Mouse (Mus musculus) G1E (cell line): ENCODE data around the gene Lrrfip1. TPM values are rescaled to one million over a fixed set of nuclear protein-coding genes. Genes with fewer than 3 reads are reported as not detected.

ENCODE experiments used
- ATAC-seq: 2 replicates; pipeline ENCODE4 v1.8.0; 2016; ENCODE audit warnings: mild to moderate bottlenecking; ENCODE audit not compliant: insufficient number of reproducible peaks, poor library complexity, low FRiP score, severe bottlenecking; ENCODE audit errors: extremely low read depth
- DNase-seq: peaks from one replicate; pipeline ENCODE4 v3.0.0; 2012; ENCODE audit warnings: low spot score
- H3K27me3 ChIP-seq: 2 replicates; pipeline ENCODE4 v1.6.1; 2012; ENCODE audit warnings: mild to moderate bottlenecking, low read length, inconsistent platforms; ENCODE audit not compliant: insufficient read depth
- H3K36me3 ChIP-seq: replicated peaks from 2 replicates; pipeline ENCODE3; 2012; ENCODE audit warnings: mild to moderate bottlenecking, inconsistent platforms
- H3K4me1 ChIP-seq: 2 replicates; pipeline ENCODE4 v1.6.1; 2012; ENCODE audit warnings: low read depth, low read length, inconsistent platforms, mixed read lengths; ENCODE audit not compliant: insufficient read depth
- H3K4me3 ChIP-seq: 2 replicates; pipeline ENCODE4 v1.5.1; 2012; ENCODE audit warnings: low read depth, mild to moderate bottlenecking, inconsistent platforms, low read length, moderate library complexity, mixed read lengths
- H3K9me3 ChIP-seq: replicated peaks from 2 replicates; pipeline ENCODE4 v1.6.1; 2012; ENCODE audit warnings: inconsistent platforms
- CTCF ChIP-seq: IDR thresholded peaks from 2 replicates; pipeline ENCODE4 v1.5.1; 2012; ENCODE audit warnings: low read depth, low read length, inconsistent platforms, mixed read lengths
- GATA1 ChIP-seq: IDR thresholded peaks from 2 replicates; pipeline ENCODE4 v1.6.1; 2012; ENCODE audit warnings: borderline replicate concordance, low read length, inconsistent platforms, mixed read lengths
- GATA2 ChIP-seq: IDR thresholded peaks from 2 replicates; pipeline ENCODE4 v1.6.1; 2012; ENCODE audit warnings: low read depth, low read length, inconsistent platforms, borderline replicate concordance
- POLR2AphosphoS5 ChIP-seq: IDR thresholded peaks from 2 replicates; pipeline ENCODE4 v1.6.1; 2012; ENCODE audit warnings: low read depth, low read length, inconsistent platforms; ENCODE audit not compliant: insufficient replicate concordance
- TAL1 ChIP-seq: conservative IDR thresholded peaks from 2 replicates; pipeline ENCODE4 v1.6.1; 2012; ENCODE audit warnings: low read depth, low read length, inconsistent platforms, mixed read lengths
- polyA plus RNA-seq: library from polyadenylated mRNA; stranded (reverse); fragments of >175 nt; gene quantifications from 2 replicates; pipeline ENCODE4 v1.2.3, GENCODE M21; 2012
- total RNA-seq, 2 experiments: library from RNA; stranded (forward) in 1 of 2; stranded (reverse) in 1 of 2; fragments of 200-1000 nt in 1 of 2; fragments of >200 nt in 1 of 2; fragmentation: Nextera tagmentation in 1 of 2; gene quantifications; 2 replicates each; pipeline ENCODE4 v1.2.3; 2014 to 2017

Gene Lrrfip1
- total and polyA plus RNA-seq, 3 experiments, result 0.22 TPM; not detected in 2

GRCm38 (mm10) chr1:91053218-91054073 is 54.9 kb downstream of the Lrrfip1 start:
- ATAC-seq (no peak), DNase-seq (no peak)
- Histone ChIP-seq H3K4me1 (no peaks in the 10 kb centered on the region; the same call in 1 of the 2 replicates), H3K9me3 (peaks cover 83% of the 10 kb centered on the region), H3K4me3 (peak overlapping the region; percentile 28; the same call in 1 of the 2 replicates), H3K36me3 (no peaks in the 10 kb centered on the region), H3K27me3 (no peaks in the 10 kb centered on the region; the same call in 1 of the 2 replicates)
- no peak for TF ChIP-seq GATA1
- TF ChIP-seq POLR2AphosphoS5, result no peak
- TF ChIP-seq TAL1, result no peak
- no peak for TF ChIP-seq GATA2
- TF ChIP-seq CTCF, result no peak

GRCm38 (mm10) chr1:91054074-91054471 is 55.5 kb downstream of the Lrrfip1 start:
- Histone ChIP-seq H3K4me3 (no peak overlapping the region; the same call in 1 of the 2 replicates), H3K9me3 (peaks cover 84% of the 10 kb centered on the region), H3K27me3 (no peaks in the 10 kb centered on the region; the same call in 1 of the 2 replicates), H3K36me3 (no peaks in the 10 kb centered on the region), H3K4me1 (no peaks in the 10 kb centered on the region; the same call in 1 of the 2 replicates)
- ATAC-seq (no peak), DNase-seq (no peak)
- TF ChIP-seq TAL1, result no peak
- TF ChIP-seq GATA2, result no peak
- TF ChIP-seq CTCF, result no peak
- no peak for TF ChIP-seq GATA1
- TF ChIP-seq POLR2AphosphoS5, result no peak

GRCm38 (mm10) chr1:91054815-91055214 is 56.3 kb downstream of the Lrrfip1 start:
- Histone ChIP-seq H3K4me1 (no peaks in the 10 kb centered on the region; the same call in 1 of the 2 replicates), H3K4me3 (no peak overlapping the region), H3K27me3 (no peaks in the 10 kb centered on the region; the same call in 1 of the 2 replicates), H3K9me3 (peaks cover 81% of the 10 kb centered on the region), H3K36me3 (no peaks in the 10 kb centered on the region)
- ATAC-seq (no peak), DNase-seq (no peak)
- no peak for TF ChIP-seq CTCF
- TF ChIP-seq POLR2AphosphoS5, result no peak
- TF ChIP-seq GATA1, result no peak
- TF ChIP-seq GATA2, result no peak
- no peak for TF ChIP-seq TAL1

DNA sequence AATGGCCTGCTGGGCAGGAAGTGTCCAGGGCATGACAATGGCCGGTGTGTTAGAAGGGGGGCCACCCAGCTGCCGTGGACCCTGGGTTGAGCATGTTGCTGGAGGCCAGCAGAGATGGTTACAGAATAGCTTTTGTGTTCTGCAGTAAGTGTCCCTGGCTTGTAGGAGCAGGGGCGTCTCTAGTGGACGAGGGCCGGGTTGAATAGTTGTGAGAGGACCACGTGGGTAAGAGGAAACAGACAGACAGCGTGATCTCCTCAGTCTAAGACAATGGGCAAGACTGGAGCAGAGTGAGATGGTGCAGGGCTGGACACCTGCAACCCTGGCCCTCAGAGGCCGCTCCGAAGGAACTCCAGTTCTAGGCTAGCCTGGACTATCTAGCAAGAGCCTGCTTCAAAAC is 57.2 kb downstream of the Lrrfip1 start:
- H3K9me3 ChIP-seq, result peaks cover 80% of the 10 kb centered on the region
- DNase-seq, result no peak
- H3K4me1 ChIP-seq, result no peaks in the 10 kb centered on the region; the same call in 1 of the 2 replicates
- H3K36me3 ChIP-seq, result no peaks in the 10 kb centered on the region
- TF ChIP-seq GATA2, result no peak
- TF ChIP-seq POLR2AphosphoS5, result no peak
- no peak for TF ChIP-seq TAL1
- no peak for TF ChIP-seq GATA1
- no peak for TF ChIP-seq CTCF
- H3K27me3 ChIP-seq, result no peaks in the 10 kb centered on the region; the same call in 1 of the 2 replicates
- no peak for ATAC-seq
- no peak overlapping the region for H3K4me3 ChIP-seq

DNA sequence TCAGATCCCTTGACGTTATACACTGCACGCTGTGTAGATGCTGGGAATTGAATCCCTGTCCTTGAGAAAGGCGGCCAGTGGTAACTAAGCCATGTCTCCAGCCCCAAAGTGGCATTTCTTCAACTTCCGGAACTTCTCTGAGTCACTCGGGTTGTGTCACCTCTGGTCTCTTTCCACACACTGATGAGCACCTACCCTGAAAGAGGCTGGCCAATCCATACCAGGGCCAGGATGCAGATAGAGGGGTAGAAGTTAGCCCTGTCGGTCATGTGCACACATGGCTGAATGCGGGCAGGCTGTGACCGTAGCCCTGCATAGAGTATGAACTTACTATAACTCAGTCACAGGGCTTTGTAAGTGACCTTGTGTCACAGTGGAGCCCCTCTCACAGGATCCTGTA is 57.9 kb downstream of the Lrrfip1 start:
- H3K27me3 ChIP-seq, result no peaks in the 10 kb centered on the region; the same call in 1 of the 2 replicates
- H3K4me1 ChIP-seq, result no peaks in the 10 kb centered on the region; the same call in 1 of the 2 replicates
- no peaks in the 10 kb centered on the region for H3K36me3 ChIP-seq
- ATAC-seq (no peak), DNase-seq (no peak)
- H3K9me3 ChIP-seq, result peaks cover 82% of the 10 kb centered on the region
- H3K4me3 ChIP-seq, result no peak overlapping the region
- TF ChIP-seq CTCF, result no peak
- TF ChIP-seq TAL1, result no peak
- TF ChIP-seq GATA1, result no peak
- TF ChIP-seq POLR2AphosphoS5, result no peak
- TF ChIP-seq GATA2, result no peak
